Mouse (Mus musculus) stomach, embryonic 14.5 days (tissue): ENCODE measurements around the gene Btbd35f23. TPM values are rescaled to one million over a fixed set of nuclear protein-coding genes. Genes with fewer than 3 reads are reported as not detected.
"Not testable (repeated sequence)": the region's sequence is repeated elsewhere in the genome, so short reads cannot be mapped to it uniquely, and the experiment has no call there.

Experiments
- ATAC-seq: fragments of 200-750 bp; cut with Nextera tagmentation; 2 replicates; pipeline ENCODE4 v1.8.0; 2017; ENCODE audit warnings: low read depth, moderate TSS enrichment; ENCODE audit not compliant: insufficient number of reproducible peaks, insufficient read depth, low FRiP score
- H3K27ac ChIP-seq: fragments of 300-500 bp; sonication (generic); 2 replicates; pipeline ENCODE4 v1.5.1; 2014; ENCODE audit warnings: mild to moderate bottlenecking, low read length, moderate library complexity, mixed read lengths
- H3K27me3 ChIP-seq: fragments of 300-500 bp; sonication (generic); 2 replicates; pipeline ENCODE4 v1.6.1; 2014; ENCODE audit warnings: low read length, control low read depth, mixed read lengths; ENCODE audit not compliant: control insufficient read depth, insufficient read depth
- H3K36me3 ChIP-seq: fragments of 300-500 bp; sonication (generic); 2 replicates; pipeline ENCODE4 v1.6.1; 2014; ENCODE audit warnings: mild to moderate bottlenecking, control low read depth, low read length, moderate library complexity, mixed read lengths; ENCODE audit not compliant: control insufficient read depth, insufficient read depth
- H3K4me1 ChIP-seq: fragments of 300-500 bp; sonication (generic); 2 replicates; pipeline ENCODE4 v1.6.1; 2014; ENCODE audit warnings: low read length, control low read depth, mixed read lengths; ENCODE audit not compliant: control insufficient read depth, insufficient read depth
- H3K4me2 ChIP-seq: fragments of 300-500 bp; sonication (generic); replicated peaks from 2 replicates; pipeline ENCODE4 v1.6.1; 2014; ENCODE audit warnings: low read depth, low read length, control low read depth
- H3K4me3 ChIP-seq: fragments of 300-500 bp; sonication (generic); 2 replicates; pipeline ENCODE4 v1.5.1; 2014; ENCODE audit warnings: low read depth, low read length, control low read depth
- H3K9ac ChIP-seq: fragments of 300-500 bp; sonication (generic); replicated peaks from 2 replicates; pipeline ENCODE4 v1.6.1; 2014; ENCODE audit warnings: low read depth, mild to moderate bottlenecking, control low read depth, low read length, moderate library complexity, mixed read lengths
- H3K9me3 ChIP-seq: fragments of 300-500 bp; sonication (generic); 2 replicates; pipeline ENCODE4 v1.6.1; 2016; ENCODE audit warnings: low read depth, low read length, control low read depth; ENCODE audit not compliant: control insufficient read depth
- WGBS: fragments of 180-500 bp; shearing (Covaris S2); extraction: QIAGEN DNeasy Blood & Tissue Kit; methylation state at CpG from one replicate; pipeline ENCODE4 v1.1.7; 2014; 5-methylcytosine and 5-hydroxymethylcytosine counted together
- polyA plus RNA-seq: library from polyadenylated mRNA; unstranded; fragments of >200 nt; fragmentation: Nextera tagmentation; extraction: Ambion mirVana; gene quantifications from 2 replicates; pipeline ENCODE4 v1.2.1, GENCODE M21; 2014

Gene Btbd35f23
- polyA plus RNA-seq = not detected in 2 replicates

GRCm38 (mm10) chrX:3076575-3076974 is at the start of gene Btbd35f23:
TSS of gene Btbd35f23 (plus strand) at chrX:3076875.
- H3K27ac ChIP-seq, H3K36me3 ChIP-seq, H3K4me1 ChIP-seq, H3K27me3 ChIP-seq, ATAC-seq, H3K4me2 ChIP-seq, H3K9me3 ChIP-seq, H3K4me3 ChIP-seq, H3K9ac ChIP-seq: not testable (repeated sequence)
- WGBS = 89% methylated on average over 1 of the region's 2 CpGs

Other genes starting within 250 kb of the Btbd35f23 start
- gene Btbd35f24, start 119.0 kb downstream of the Btbd35f23 start, polyA plus RNA-seq = not detected in 2 replicates